Mouse (Mus musculus): Measurements from ENCODE around the gene Il1rapl2. TPM values are rescaled to one million over a fixed set of nuclear protein-coding genes. Genes with fewer than 3 reads are reported as not detected.

Il1rapl2 gene
- total and polyA plus RNA-seq, 2 experiments: not detected

DNA sequence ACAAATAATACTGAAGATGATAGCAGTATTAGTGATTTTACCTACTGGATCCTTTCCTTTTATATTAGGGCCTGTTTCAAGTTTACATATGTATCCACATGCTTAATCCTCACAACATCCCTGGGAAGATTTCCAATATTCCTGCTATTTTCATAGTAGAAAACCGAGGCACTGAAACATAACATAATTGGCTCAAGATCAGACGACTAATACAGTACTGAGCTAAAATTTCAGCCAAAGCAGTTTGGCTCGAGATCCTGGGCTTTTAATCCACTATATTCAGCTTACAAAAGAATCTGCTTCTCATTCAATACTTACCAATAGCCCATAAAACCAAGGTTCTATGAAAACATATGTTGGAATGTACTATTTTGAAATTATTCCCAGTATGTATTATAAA lies 239.1 kb downstream of the Il1rapl2 start:
- H3K36me3 ChIP-seq (ENCODE audit: control insufficient read depth, insufficient read depth, low read length): no peaks in the 10 kb centered on the region
- TF ChIP-seq POLR2A (IDR thresholded peaks at IDR 0.05; ENCODE audit: extremely low read depth, insufficient read depth, low read length) (no peak), CTCF (IDR thresholded peaks at IDR 0.05; ENCODE audit: low read depth, low read length) (no peak)
- no peak overlapping the region for H3K27ac ChIP-seq (replicated peaks; ENCODE audit: insufficient read depth, low read depth, low read length)
- DNase-seq (ENCODE audit: extremely low read depth, low read depth, low spot score): no peak
- no peaks in the 10 kb centered on the region for H3K79me2 ChIP-seq (ENCODE audit: control insufficient read depth, insufficient read depth, low read length)
- H3K27me3 ChIP-seq (ENCODE audit: control insufficient read depth, insufficient read depth, low read length): no peaks in the 10 kb centered on the region
- H3K9ac ChIP-seq (ENCODE audit: low read depth, low read length): no peak overlapping the region
- H3K4me1 ChIP-seq (ENCODE audit: control insufficient read depth, insufficient read depth, low read length): no peaks in the 10 kb centered on the region
- WGBS: 69% methylated on average over 3 of the region's 3 CpGs
- H3K4me3 ChIP-seq (ENCODE audit: insufficient read depth, low read depth, low read length): no peak overlapping the region

DNA sequence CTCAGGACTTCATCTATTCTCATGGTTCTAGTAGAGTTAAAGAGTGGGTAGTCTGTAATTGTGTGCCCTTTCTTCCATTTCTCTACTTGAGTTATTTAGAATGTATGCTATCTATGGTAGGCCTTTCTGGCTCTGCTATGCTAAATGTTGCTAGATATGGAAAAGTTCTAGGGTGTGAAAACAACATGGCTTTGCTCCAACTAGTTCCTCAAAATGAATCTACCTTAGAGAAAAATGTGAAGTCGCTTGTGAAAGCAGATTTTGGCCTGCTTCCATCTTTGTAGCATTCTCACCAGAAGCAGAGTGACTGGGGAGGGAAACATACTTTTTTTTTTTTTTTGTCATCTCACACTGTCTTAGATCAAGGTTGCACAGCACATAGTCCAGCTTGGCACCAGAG lies 241.7 kb downstream of the Il1rapl2 start:
- WGBS: 76% methylated on average over 1 of the region's 1 CpGs
- TF ChIP-seq POLR2A (IDR thresholded peaks at IDR 0.05; ENCODE audit: extremely low read depth, insufficient read depth, low read length) (no peak), CTCF (IDR thresholded peaks at IDR 0.05; ENCODE audit: low read depth, low read length) (no peak)
- H3K27me3 ChIP-seq (ENCODE audit: control insufficient read depth, insufficient read depth, low read length): no peaks in the 10 kb centered on the region
- DNase-seq (ENCODE audit: extremely low read depth, low read depth, low spot score): no peak
- H3K36me3 ChIP-seq (ENCODE audit: control insufficient read depth, insufficient read depth, low read length): no peaks in the 10 kb centered on the region
- no peaks in the 10 kb centered on the region for H3K79me2 ChIP-seq (ENCODE audit: control insufficient read depth, insufficient read depth, low read length)
- no peak overlapping the region for H3K9ac ChIP-seq (ENCODE audit: low read depth, low read length)
- H3K27ac ChIP-seq (replicated peaks; ENCODE audit: insufficient read depth, low read depth, low read length): no peak overlapping the region
- H3K4me1 ChIP-seq (ENCODE audit: control insufficient read depth, insufficient read depth, low read length): no peaks in the 10 kb centered on the region
- no peak overlapping the region for H3K4me3 ChIP-seq (ENCODE audit: insufficient read depth, low read depth, low read length)

DNA sequence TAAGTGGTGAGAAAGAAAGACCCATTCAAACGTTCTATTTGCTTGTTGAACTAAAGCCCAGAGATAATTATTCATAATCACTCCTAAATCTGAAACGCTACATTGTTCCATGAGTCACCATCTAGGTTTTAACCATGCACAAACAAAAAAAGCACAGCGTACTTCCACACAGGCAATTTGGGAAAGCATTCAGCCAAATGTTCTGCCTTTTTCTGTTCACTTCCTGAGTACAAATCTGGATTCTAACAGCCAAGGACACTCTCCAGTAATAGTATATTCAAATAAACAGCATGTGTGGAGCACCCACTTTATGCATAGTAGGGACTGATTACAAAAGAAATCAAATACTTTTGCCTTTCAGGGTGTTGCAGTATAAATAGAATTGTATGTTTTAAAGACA lies 278.5 kb downstream of the Il1rapl2 start:
- no peak for TF ChIP-seq CTCF (IDR thresholded peaks at IDR 0.05; ENCODE audit: low read depth, low read length)
- no peak for TF ChIP-seq POLR2A (IDR thresholded peaks at IDR 0.05; ENCODE audit: extremely low read depth, insufficient read depth, low read length)
- Histone ChIP-seq H3K9ac (ENCODE audit: low read depth, low read length) (no peak overlapping the region), H3K36me3 (ENCODE audit: control insufficient read depth, insufficient read depth, low read length) (no peaks in the 10 kb centered on the region), H3K27me3 (ENCODE audit: control insufficient read depth, insufficient read depth, low read length) (no peaks in the 10 kb centered on the region), H3K79me2 (ENCODE audit: control insufficient read depth, insufficient read depth, low read length) (no peaks in the 10 kb centered on the region), H3K4me3 (ENCODE audit: insufficient read depth, low read depth, low read length) (no peak overlapping the region), H3K4me1 (ENCODE audit: control insufficient read depth, insufficient read depth, low read length) (no peaks in the 10 kb centered on the region), H3K27ac (replicated peaks; ENCODE audit: insufficient read depth, low read depth, low read length) (no peak overlapping the region)
- 45% methylated on average over 3 of the region's 3 CpGs for WGBS
- DNase-seq (ENCODE audit: extremely low read depth, low read depth, low spot score): no peak

DNA sequence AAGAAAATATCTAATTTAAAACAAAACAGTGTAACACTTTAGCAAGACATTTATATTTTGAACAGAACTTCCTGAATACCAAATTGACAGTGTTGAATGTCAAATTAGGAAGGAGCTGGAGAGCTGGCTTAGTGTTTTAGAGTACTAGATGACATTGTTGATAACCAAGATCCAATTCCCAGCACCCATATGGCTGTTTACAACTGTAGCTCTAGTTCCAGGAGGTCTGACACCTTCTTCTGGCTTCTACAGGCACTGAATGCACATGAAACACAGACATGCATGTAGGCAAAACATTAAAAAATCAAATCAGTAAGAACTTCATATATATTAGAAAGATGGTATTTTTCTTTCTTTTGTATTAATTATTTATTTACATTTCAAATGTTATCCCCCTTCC lies 353.1 kb downstream of the Il1rapl2 start:
- Histone ChIP-seq H3K9ac (ENCODE audit: low read depth, low read length) (no peak overlapping the region), H3K27me3 (ENCODE audit: control insufficient read depth, insufficient read depth, low read length) (no peaks in the 10 kb centered on the region), H3K4me1 (ENCODE audit: control insufficient read depth, insufficient read depth, low read length) (no peaks in the 10 kb centered on the region), H3K4me3 (ENCODE audit: insufficient read depth, low read depth, low read length) (no peak overlapping the region), H3K79me2 (ENCODE audit: control insufficient read depth, insufficient read depth, low read length) (no peaks in the 10 kb centered on the region), H3K36me3 (ENCODE audit: control insufficient read depth, insufficient read depth, low read length) (no peaks in the 10 kb centered on the region), H3K27ac (replicated peaks; ENCODE audit: insufficient read depth, low read depth, low read length) (no peak overlapping the region)
- TF ChIP-seq POLR2A (IDR thresholded peaks at IDR 0.05; ENCODE audit: extremely low read depth, insufficient read depth, low read length): no peak
- TF ChIP-seq CTCF (IDR thresholded peaks at IDR 0.05; ENCODE audit: low read depth, low read length): no peak
- DNase-seq (ENCODE audit: extremely low read depth, low read depth, low spot score): no peak

DNA sequence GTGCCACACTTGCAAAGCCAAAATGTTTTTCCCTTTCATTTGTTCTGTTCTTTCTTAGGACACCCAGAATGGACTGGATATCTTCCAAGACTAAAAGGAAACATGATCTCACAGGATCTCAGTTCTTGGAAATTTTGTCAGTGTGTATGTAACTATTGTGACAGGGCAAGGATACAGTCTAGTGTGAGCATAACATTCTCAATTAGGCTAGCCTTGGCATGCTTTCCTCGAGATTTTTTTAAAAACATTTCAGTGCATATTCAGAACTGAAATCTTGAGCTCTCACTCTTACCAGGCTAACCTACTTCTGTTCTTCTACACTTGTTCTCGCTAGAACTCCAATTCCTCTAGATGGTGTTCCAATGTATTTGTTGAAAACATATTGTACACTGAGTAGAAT lies 356.4 kb downstream of the Il1rapl2 start:
- Histone ChIP-seq H3K4me3 (ENCODE audit: insufficient read depth, low read depth, low read length) (no peak overlapping the region), H3K4me1 (ENCODE audit: control insufficient read depth, insufficient read depth, low read length) (no peaks in the 10 kb centered on the region), H3K27ac (replicated peaks; ENCODE audit: insufficient read depth, low read depth, low read length) (no peak overlapping the region), H3K36me3 (ENCODE audit: control insufficient read depth, insufficient read depth, low read length) (no peaks in the 10 kb centered on the region), H3K9ac (ENCODE audit: low read depth, low read length) (no peak overlapping the region), H3K79me2 (ENCODE audit: control insufficient read depth, insufficient read depth, low read length) (no peaks in the 10 kb centered on the region), H3K27me3 (ENCODE audit: control insufficient read depth, insufficient read depth, low read length) (no peaks in the 10 kb centered on the region)
- TF ChIP-seq CTCF (IDR thresholded peaks at IDR 0.05; ENCODE audit: low read depth, low read length) (no peak), POLR2A (IDR thresholded peaks at IDR 0.05; ENCODE audit: extremely low read depth, insufficient read depth, low read length) (no peak)
- DNase-seq (ENCODE audit: extremely low read depth, low read depth, low spot score): no peak
- 59% methylated on average over 2 of the region's 2 CpGs for WGBS

DNA sequence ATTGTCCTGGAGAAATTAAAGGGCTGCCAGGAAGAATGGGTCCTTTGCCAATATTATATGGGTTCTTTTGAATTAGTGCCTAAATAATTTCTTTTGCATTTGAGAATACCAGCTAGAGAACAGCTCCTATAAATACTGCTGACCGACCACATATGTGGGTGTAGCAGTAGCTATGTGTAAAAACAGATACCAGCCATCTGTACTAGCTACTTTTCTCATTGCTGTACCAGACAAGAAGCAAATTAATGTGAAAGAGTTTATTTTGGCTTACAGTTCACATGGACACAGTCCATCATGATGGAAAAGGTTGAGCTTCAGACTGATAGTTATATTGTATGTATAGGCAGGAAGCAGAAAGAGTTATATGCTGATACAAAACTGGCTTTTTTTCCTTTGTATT lies 377.3 kb downstream of the Il1rapl2 start:
- Histone ChIP-seq H3K27ac (replicated peaks; ENCODE audit: insufficient read depth, low read depth, low read length) (no peak overlapping the region), H3K4me1 (ENCODE audit: control insufficient read depth, insufficient read depth, low read length) (no peaks in the 10 kb centered on the region), H3K9ac (ENCODE audit: low read depth, low read length) (no peak overlapping the region), H3K27me3 (ENCODE audit: control insufficient read depth, insufficient read depth, low read length) (no peaks in the 10 kb centered on the region), H3K4me3 (ENCODE audit: insufficient read depth, low read depth, low read length) (no peak overlapping the region), H3K36me3 (ENCODE audit: control insufficient read depth, insufficient read depth, low read length) (no peaks in the 10 kb centered on the region), H3K79me2 (ENCODE audit: control insufficient read depth, insufficient read depth, low read length) (no peaks in the 10 kb centered on the region)
- no peak for DNase-seq (ENCODE audit: extremely low read depth, low read depth, low spot score)
- 73% methylated on average over 1 of the region's 1 CpGs for WGBS
- TF ChIP-seq CTCF (IDR thresholded peaks at IDR 0.05; ENCODE audit: low read depth, low read length) (no peak), POLR2A (IDR thresholded peaks at IDR 0.05; ENCODE audit: extremely low read depth, insufficient read depth, low read length) (no peak)

All from liver, adult 2 months (tissue).